Mouse (Mus musculus): Measurements from ENCODE around the gene Oma1.

The Oma1 gene

GRCm38 (mm10) chr4:103313587-103314525 lies at the start of gene Oma1:
TSS of gene Oma1 (plus strand) at chr4:103313812.
- in situ Hi-C loops (cut with MboI, MseI) = no loop called here

GRCm38 (mm10) chr4:103263812-103264396 lies 49.7 kb upstream of the Oma1 start:
- in situ Hi-C loops (cut with MboI, MseI) = no loop called here

- in situ Hi-C loops (cut with MboI, MseI) = no loop called here
Observed at GRCm38 (mm10) chr4:103265166-103265565, 48.4 kb upstream of the Oma1 start.

GRCm38 (mm10) chr4:103269336-103269735 lies 44.3 kb upstream of the Oma1 start:
- in situ Hi-C loops (cut with MboI, MseI) = no loop called here

- in situ Hi-C loops (cut with MboI, MseI) = no loop called here
Observed at GRCm38 (mm10) chr4:103273021-103273420, 40.6 kb upstream of the Oma1 start.

GRCm38 (mm10) chr4:103288342-103288741 lies 25.3 kb upstream of the Oma1 start:
- in situ Hi-C loops (cut with MboI, MseI) = no loop called here

- in situ Hi-C loops (cut with MboI, MseI) = no loop called here
Observed at GRCm38 (mm10) chr4:103290763-103291162, 22.8 kb upstream of the Oma1 start, which contains the start of gene 4921539E11Rik. TSS of gene 4921539E11Rik (minus strand) at chr4:103290863.

- in situ Hi-C loops (cut with MboI, MseI) = no loop called here
Observed at GRCm38 (mm10) chr4:103299342-103299741, 14.3 kb upstream of the Oma1 start.

- in situ Hi-C loops (cut with MboI, MseI) = no loop called here
Observed at GRCm38 (mm10) chr4:103303851-103304250, 9.8 kb upstream of the Oma1 start.

GRCm38 (mm10) chr4:103314526-103314910 lies 906 bp downstream of the Oma1 start:
- in situ Hi-C loops (cut with MboI, MseI) = no loop called here

GRCm38 (mm10) chr4:103315861-103316260 lies 2.2 kb downstream of the Oma1 start:
- in situ Hi-C loops (cut with MboI, MseI) = no loop called here

GRCm38 (mm10) chr4:103321461-103321860 lies 7.8 kb downstream of the Oma1 start:
- in situ Hi-C loops (cut with MboI, MseI) = no loop called here

- in situ Hi-C loops (cut with MboI, MseI) = no loop called here
Observed at GRCm38 (mm10) chr4:103324688-103325451, 11.3 kb downstream of the Oma1 start.

- in situ Hi-C loops (cut with MboI, MseI) = no loop called here
Observed at GRCm38 (mm10) chr4:103326994-103327393, 13.4 kb downstream of the Oma1 start.

GRCm38 (mm10) chr4:103329348-103329747 lies 15.7 kb downstream of the Oma1 start:
- in situ Hi-C loops (cut with MboI, MseI) = no loop called here

GRCm38 (mm10) chr4:103335134-103335533 lies 21.5 kb downstream of the Oma1 start:
- in situ Hi-C loops (cut with MboI, MseI) = no loop called here

GRCm38 (mm10) chr4:103340726-103341125 lies 27.1 kb downstream of the Oma1 start:
- in situ Hi-C loops (cut with MboI, MseI) = no loop called here

GRCm38 (mm10) chr4:103341620-103342019 lies 28.0 kb downstream of the Oma1 start:
- in situ Hi-C loops (cut with MboI, MseI) = no loop called here

- in situ Hi-C loops (cut with MboI, MseI) = no loop called here
Observed at GRCm38 (mm10) chr4:103346058-103346457, 32.4 kb downstream of the Oma1 start.

- in situ Hi-C loops (cut with MboI, MseI) = no loop called here
Observed at GRCm38 (mm10) chr4:103346849-103347248, 33.2 kb downstream of the Oma1 start.

GRCm38 (mm10) chr4:103349219-103349618 lies 35.6 kb downstream of the Oma1 start:
- in situ Hi-C loops (cut with MboI, MseI) = no loop called here

GRCm38 (mm10) chr4:103352926-103353325 lies 39.3 kb downstream of the Oma1 start:
- in situ Hi-C loops (cut with MboI, MseI) = no loop called here

Data from T-helper 2 cell (primary cell).